Comparison of ENCODE assay signal across 24 mouse cellular contexts in the genomic region with DNA sequence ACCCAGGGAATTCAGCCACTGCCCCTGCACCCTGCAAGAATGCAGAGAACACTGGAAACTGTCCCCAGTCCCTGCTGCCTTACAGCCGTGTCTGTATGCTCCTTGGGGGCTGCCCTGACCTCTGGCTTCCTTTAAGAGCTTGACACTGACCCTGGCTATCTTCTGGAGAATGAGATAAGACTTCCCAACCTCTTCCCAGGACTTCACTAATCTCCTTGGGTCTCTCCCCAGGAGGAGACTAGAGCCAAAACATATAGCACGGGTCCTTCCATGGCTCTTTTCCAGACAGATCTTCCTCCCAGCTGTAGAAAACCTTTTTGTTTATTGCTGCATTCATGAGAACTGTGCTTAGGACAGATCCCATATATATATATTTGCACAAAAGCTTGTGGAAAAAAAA. TPM values are rescaled to one million over a fixed set of nuclear protein-coding genes. Genes with fewer than 3 reads are reported as not detected.
DNase-seq lines count a peak whose midpoint lies in the region; ATAC-seq lines count a peak whose summit lies in the region.
"Had no signal": no experiment of that assay in that cellular context is flagged by ENCODE, and none has a peak within 500 bp of the region (broad histone marks: within the 10 kb centered on the region; RNA-seq: fewer than 3 reads in every experiment).

No protein-coding gene starts in this region.

- WGBS in heart, embryonic 11.5 days (ENCODE audit: insufficient replicate concordance) = 14% methylated on average over 2 of the region's 2 CpGs
- WGBS in limb, embryonic 13.5 days = 55% methylated on average over 2 of the region's 2 CpGs
- WGBS in limb, embryonic 10.5 days = 58% methylated on average over 2 of the region's 2 CpGs
- 26% methylated on average over 2 of the region's 2 CpGs for WGBS in stomach, embryonic 16.5 days

- H3K27me3 ChIP-seq in heart, embryonic 11.5 days (ENCODE audit: control insufficient read depth, insufficient read depth, low read length) = peaks cover 4% of the 10 kb centered on the region; the same call in 1 of the 2 replicates
- 0 out of 2 replicates have a peak, but pooled peaks cover 4% of the 10 kb centered on the region for H3K27me3 ChIP-seq in limb, embryonic 13.5 days
- 0 out of 2 replicates have a peak, but pooled peaks cover 6% of the 10 kb centered on the region for H3K27me3 ChIP-seq in limb, embryonic 10.5 days (ENCODE audit: low read depth, poor library complexity, severe bottlenecking)
- H3K27me3 ChIP-seq in stomach, embryonic 16.5 days (ENCODE audit: control insufficient read depth, insufficient read depth, low read length) = no peaks in the 10 kb centered on the region
- H3K27me3 ChIP-seq: embryonic facial prominence, embryonic 12.5 days; forebrain, embryonic 15.5 days; neural tube, embryonic 12.5 days had no signal

- H3K27ac ChIP-seq in heart, embryonic 11.5 days (ENCODE audit: low read depth, low read length) = peak overlapping the region; percentile 7; the same call in 1 of the 2 replicates
- no peak overlapping the region for H3K27ac ChIP-seq in limb, embryonic 13.5 days
- no peak overlapping the region for H3K27ac ChIP-seq in limb, embryonic 10.5 days
- H3K27ac ChIP-seq in stomach, embryonic 16.5 days (ENCODE audit: low read length) = peak overlapping the region; percentile 66
- H3K27ac ChIP-seq: embryonic facial prominence, embryonic 12.5 days; forebrain, embryonic 15.5 days; limb, embryonic 12.5 days; liver, embryonic 14.5 days; midbrain, embryonic 13.5 days; neural tube, embryonic 12.5 days had no signal

- H3K4me1 ChIP-seq in heart, embryonic 11.5 days (ENCODE audit: control insufficient read depth, insufficient read depth, low read length) = peaks cover 9% of the 10 kb centered on the region; the same call in 1 of the 2 replicates
- H3K4me1 ChIP-seq in limb, embryonic 13.5 days = peaks cover 3% of the 10 kb centered on the region; the same call in 1 of the 2 replicates
- peaks cover 4% of the 10 kb centered on the region; the same call in 1 of the 2 replicates for H3K4me1 ChIP-seq in limb, embryonic 10.5 days
- H3K4me1 ChIP-seq in stomach, embryonic 16.5 days (ENCODE audit: control insufficient read depth, insufficient read depth, low read length) = 0 out of 2 replicates have a peak, but pooled peaks cover 3% of the 10 kb centered on the region
- H3K4me1 ChIP-seq: limb, embryonic 12.5 days; neural tube, embryonic 12.5 days had no signal

- intact Hi-C loops in heart, postnatal 10 days (cut with DNase I) = loop anchor here (2.0 to 5.0 kb wide), 3 partner anchors 45 to 217 kb away; no protein-coding TSS in a partner anchor
- intact Hi-C loops in heart, postnatal 36 days (cut with DNase I) = loop anchor here (1.0 to 2.0 kb wide), 2 partner anchors 45 to 88 kb away; no protein-coding TSS in a partner anchor

- H3K4me2 ChIP-seq in heart, embryonic 11.5 days = no peak overlapping the region
- H3K4me2 ChIP-seq in limb, embryonic 13.5 days (replicated peaks) = no peak overlapping the region
- H3K4me2 ChIP-seq in stomach, embryonic 16.5 days (ENCODE audit: low read depth, low read length) = no peak overlapping the region
- H3K4me2 ChIP-seq: embryonic facial prominence, embryonic 12.5 days; forebrain, embryonic 15.5 days; limb, embryonic 12.5 days; midbrain, embryonic 13.5 days; neural tube, embryonic 12.5 days had no signal

- H3K4me3 ChIP-seq in heart, embryonic 11.5 days (ENCODE audit: low read depth, low read length) = no peak overlapping the region
- no peak overlapping the region for H3K4me3 ChIP-seq in limb, embryonic 13.5 days
- no peak overlapping the region for H3K4me3 ChIP-seq in limb, embryonic 10.5 days
- no peak overlapping the region for H3K4me3 ChIP-seq in stomach, embryonic 16.5 days (replicated peaks; ENCODE audit: low read length)
- H3K4me3 ChIP-seq: embryonic facial prominence, embryonic 12.5 days; forebrain, embryonic 15.5 days; limb, embryonic 12.5 days; midbrain, embryonic 13.5 days; neural tube, embryonic 12.5 days had no signal

- H3K9me3 ChIP-seq in heart, embryonic 11.5 days (replicated peaks; ENCODE audit: control insufficient read depth, low read length) = no peaks in the 10 kb centered on the region
- H3K9me3 ChIP-seq in limb, embryonic 13.5 days = no peaks in the 10 kb centered on the region
- no peaks in the 10 kb centered on the region for H3K9me3 ChIP-seq in limb, embryonic 10.5 days (replicated peaks)
- H3K9me3 ChIP-seq in stomach, embryonic 16.5 days (replicated peaks; ENCODE audit: control insufficient read depth, low read length) = no peaks in the 10 kb centered on the region
- H3K9me3 ChIP-seq: embryonic facial prominence, embryonic 12.5 days; forebrain, embryonic 15.5 days; limb, embryonic 12.5 days; midbrain, embryonic 13.5 days; neural tube, embryonic 12.5 days had no signal

- H3K9ac ChIP-seq in heart, embryonic 11.5 days (ENCODE audit: low read depth, low read length) = no peak overlapping the region
- H3K9ac ChIP-seq in limb, embryonic 13.5 days = 0 out of 2 replicates have a peak overlapping the region, but pooled peaks have one; percentile 35
- no peak overlapping the region for H3K9ac ChIP-seq in stomach, embryonic 16.5 days (ENCODE audit: low read length)
- H3K9ac ChIP-seq: embryonic facial prominence, embryonic 12.5 days; forebrain, embryonic 15.5 days; limb, embryonic 12.5 days; liver, embryonic 14.5 days; midbrain, embryonic 13.5 days; neural tube, embryonic 12.5 days had no signal

- no peaks in the 10 kb centered on the region for H3K36me3 ChIP-seq in heart, embryonic 11.5 days (ENCODE audit: control insufficient read depth, insufficient read depth, low read length)
- H3K36me3 ChIP-seq in limb, embryonic 13.5 days = no peaks in the 10 kb centered on the region
- no peaks in the 10 kb centered on the region for H3K36me3 ChIP-seq in limb, embryonic 10.5 days
- H3K36me3 ChIP-seq in stomach, embryonic 16.5 days (ENCODE audit: control insufficient read depth, insufficient read depth, low read length) = no peaks in the 10 kb centered on the region
- H3K36me3 ChIP-seq: embryonic facial prominence, embryonic 12.5 days; forebrain, embryonic 15.5 days; G1E; limb, embryonic 12.5 days; midbrain, embryonic 13.5 days; neural tube, embryonic 12.5 days had no signal

- DNase-seq in heart, postnatal 4 days = no peak
- DNase-seq in heart, postnatal 10 days = peak; percentile 14 to 16
- no peak for DNase-seq in heart, postnatal 36 days
- DNase-seq in limb, embryonic 10.5 days (ENCODE audit: low spot score) = no peak
- DNase-seq: adrenal gland, postnatal 10 days; cerebellum, adult 9-11 months; gastrocnemius, postnatal 25 days; thymus, postnatal 36 days had no signal

- ATAC-seq in heart, embryonic 11.5 days (replicated peaks; ENCODE audit: insufficient number of reproducible peaks, low FRiP score, low TSS enrichment) = peak; percentile 55; the same call in 1 of the 2 replicates
- no peak for ATAC-seq in limb, embryonic 13.5 days (ENCODE audit: low FRiP score, low read depth)
- peak; percentile 52; the same call in 1 of the 2 replicates for ATAC-seq in stomach, embryonic 16.5 days (ENCODE audit: insufficient read depth, low FRiP score)
- ATAC-seq: activated CD4-positive, CD25-positive, alpha-beta regulatory T cell, adult 4 months; forebrain, embryonic 15.5 days; midbrain, embryonic 13.5 days had no signal

RNA-seq across cellular contexts. Expression of a gene that starts 3.8 kb away (rescaled TPM):
- not detected in 2 replicates for polyA plus RNA-seq in heart, embryonic 11.5 days (2014; fragmentation: Nextera tagmentation; extraction: Ambion mirVana)
- not detected for total RNA-seq in heart, postnatal 4 days (2021)
- total RNA-seq in heart, postnatal 10 days (2021) = not detected
- total RNA-seq in heart, postnatal 36 days (2021) = not detected
- polyA plus RNA-seq in limb, embryonic 13.5 days (2015; fragmentation: Nextera tagmentation; extraction: Ambion mirVana) = not detected in 2 replicates
- not detected in 2 replicates for polyA plus RNA-seq in limb, embryonic 10.5 days (2016; fragmentation: Nextera tagmentation; extraction: Ambion mirVana)
- 0.30 and 1.1 TPM in 2 replicates for polyA plus RNA-seq in stomach, embryonic 16.5 days (2015; fragmentation: Nextera tagmentation; extraction: Ambion mirVana)
- total RNA-seq: adrenal gland, postnatal 10 days; G1E; gastrocnemius, postnatal 25 days; layer of hippocampus, postnatal 14 days had no signal
- polyA plus RNA-seq: activated CD4-positive, CD25-positive, alpha-beta regulatory T cell, adult 4 months; brain, embryonic 14.5 days; cortical plate, adult 2 months; embryonic facial prominence, embryonic 12.5 days; forebrain, embryonic 15.5 days; G1E; hindbrain, embryonic 11.5 days; limb, embryonic 12.5 days; liver, embryonic 14.5 days; lung, embryonic 16.5 days; midbrain, embryonic 13.5 days; neural tube, embryonic 12.5 days had no signal

RNA-seq across cellular contexts. Expression of a gene that starts 54.5 kb away (rescaled TPM):
- polyA plus RNA-seq in heart, embryonic 11.5 days (2014; fragmentation: Nextera tagmentation; extraction: Ambion mirVana) = 6.5 and 8.1 TPM in 2 replicates
- total RNA-seq in heart, postnatal 4 days (2021) = 100 to 1,000 TPM; 203 to 271 TPM
- total RNA-seq in heart, postnatal 10 days (2021) = 100 to 1,000 TPM; 183 to 241 TPM
- total RNA-seq in heart, postnatal 36 days (2021) = 10 to 100 TPM; 26.0 to 27.1 TPM
- 1.3 and 1.9 TPM in 2 replicates for polyA plus RNA-seq in limb, embryonic 13.5 days (2015; fragmentation: Nextera tagmentation; extraction: Ambion mirVana)
- 0.28 and 0.35 TPM in 2 replicates for polyA plus RNA-seq in limb, embryonic 10.5 days (2016; fragmentation: Nextera tagmentation; extraction: Ambion mirVana)
- 91.5 and 93.3 TPM in 2 replicates for polyA plus RNA-seq in stomach, embryonic 16.5 days (2015; fragmentation: Nextera tagmentation; extraction: Ambion mirVana)
- total RNA-seq: G1E had no signal
- polyA plus RNA-seq: activated CD4-positive, CD25-positive, alpha-beta regulatory T cell, adult 4 months; G1E had no signal

Comparison
In these comparisons a context has a peak if more than half of its experiments do, and no peak if none do; other contexts are left out.
1. DNase-seq: peak in heart, postnatal 10 days (2 of 2); none in heart, postnatal 4 days (single experiment), heart, postnatal 36 days (0 of 2) and limb, embryonic 10.5 days (single experiment).
2. H3K27ac ChIP-seq: peak in heart, embryonic 11.5 days (single experiment) and stomach, embryonic 16.5 days (single experiment); none in limb, embryonic 13.5 days (single experiment) and limb, embryonic 10.5 days (single experiment).
3. RNA of a gene that starts 54.5 kb away (polyA plus RNA-seq): 91.5 to 93.3 TPM in stomach, embryonic 16.5 days; 6.5 to 8.1 TPM in heart, embryonic 11.5 days, 1.3 to 1.9 TPM in limb, embryonic 13.5 days and 0.28 to 0.35 TPM in limb, embryonic 10.5 days; every median in the first group is over 10 times any median in the second.